Mouse (Mus musculus) testis, adult 2 months (tissue): Measurements from ENCODE around the gene Rap1gap.

Experiments
- CTCF ChIP-seq: fragments of 200-500 bp; IDR thresholded peaks from 2 replicates; pipeline ENCODE4 v1.5.1; 2012; ENCODE audit warnings: low read depth, mild to moderate bottlenecking, inconsistent platforms, low read length, moderate library complexity; ENCODE audit not compliant: control insufficient read depth, insufficient read depth, insufficient replicate concordance
- POLR2A ChIP-seq: fragments of 200-500 bp; IDR thresholded peaks from 2 replicates; pipeline ENCODE4 v1.6.1; 2012; ENCODE audit warnings: low read depth, mild to moderate bottlenecking, inconsistent platforms, low read length, moderate library complexity; ENCODE audit not compliant: control insufficient read depth

DNA sequence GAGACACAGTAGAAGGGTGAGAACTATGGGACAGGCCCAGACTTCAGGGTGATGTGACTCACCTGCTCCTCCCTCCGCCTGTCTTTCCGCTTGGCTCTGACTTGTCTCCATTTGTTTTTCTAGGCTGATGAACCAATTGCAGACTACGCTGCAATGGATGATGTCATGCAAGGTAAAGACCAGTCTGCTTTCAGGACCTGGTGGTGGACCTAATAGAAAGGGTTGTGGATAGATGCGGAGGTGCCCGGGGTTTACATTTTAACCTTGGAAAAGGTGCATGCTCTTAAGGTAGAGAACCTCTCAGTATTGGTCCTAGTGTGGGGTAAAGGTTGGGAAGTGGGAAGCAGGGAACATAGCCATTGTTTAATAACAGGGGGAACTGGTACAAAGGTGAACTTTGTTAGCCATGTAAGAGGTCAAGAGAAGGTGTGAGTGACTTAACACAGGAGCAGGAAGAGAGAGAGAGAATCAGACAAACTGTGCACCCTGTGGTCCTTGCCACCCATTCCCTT lies 11.6 kb upstream of the Rap1gap start:
- TF ChIP-seq POLR2A (no peak), CTCF (no peak)
